Mouse (Mus musculus) hindbrain, embryonic 16.5 days (tissue): Measurements from ENCODE around the gene Sfpq. TPM values are rescaled to one million over a fixed set of nuclear protein-coding genes. Genes with fewer than 3 reads are reported as not detected.
A peak's percentile ranks its signal among the peaks of the same experiment; 100 is the strongest.
"Not testable (repeated sequence)": the region's sequence is repeated elsewhere in the genome, so short reads cannot be mapped to it uniquely, and the experiment has no call there.

Experiments used
- ATAC-seq: fragments of 200-750 bp; cut with Nextera tagmentation; 2 replicates; pipeline ENCODE4 v1.8.0; 2017; ENCODE audit warnings: moderate TSS enrichment, moderate library complexity
- H3K27ac ChIP-seq: fragments of 300-500 bp; sonication (generic); 2 replicates; pipeline ENCODE4 v1.5.1; 2014; ENCODE audit warnings: low read depth, mild to moderate bottlenecking, control low read depth, low read length, moderate library complexity
- H3K27me3 ChIP-seq: fragments of 300-500 bp; sonication (generic); replicated peaks from 2 replicates; pipeline ENCODE4 v1.6.1; 2014; ENCODE audit warnings: low read length; ENCODE audit not compliant: control insufficient read depth, insufficient read depth
- H3K36me3 ChIP-seq: fragments of 300-500 bp; sonication (generic); 2 replicates; pipeline ENCODE4 v1.6.1; 2014; ENCODE audit warnings: mild to moderate bottlenecking, low read length, moderate library complexity, mixed read lengths; ENCODE audit not compliant: control insufficient read depth, insufficient read depth
- H3K4me1 ChIP-seq: fragments of 300-500 bp; sonication (generic); 2 replicates; pipeline ENCODE4 v1.6.1; 2014; ENCODE audit warnings: low read depth, low read length; ENCODE audit not compliant: control insufficient read depth, insufficient read depth
- H3K4me2 ChIP-seq: fragments of 300-500 bp; sonication (generic); 2 replicates; pipeline ENCODE4 v1.6.1; 2014; ENCODE audit warnings: mild to moderate bottlenecking, low read length, control low read depth, moderate library complexity
- H3K4me3 ChIP-seq: fragments of 300-500 bp; sonication (generic); 2 replicates; pipeline ENCODE4 v1.5.1; 2014; ENCODE audit warnings: mild to moderate bottlenecking, low read length, control low read depth, moderate library complexity
- H3K9ac ChIP-seq: fragments of 300-500 bp; sonication (generic); 2 replicates; pipeline ENCODE4 v1.6.1; 2014; ENCODE audit warnings: low read depth, mild to moderate bottlenecking, control low read depth, low read length, moderate library complexity
- H3K9me3 ChIP-seq: fragments of 300-500 bp; sonication (generic); 2 replicates; pipeline ENCODE4 v1.6.1; 2014; ENCODE audit warnings: mild to moderate bottlenecking, low read length, moderate library complexity; ENCODE audit not compliant: control insufficient read depth
- WGBS: fragments of 180-500 bp; shearing (Covaris S2); extraction: QIAGEN DNeasy Blood & Tissue Kit; methylation state at CpG from one replicate; pipeline ENCODE4 v1.1.7; 2014; 5-methylcytosine and 5-hydroxymethylcytosine counted together
- polyA plus RNA-seq: library from polyadenylated mRNA; unstranded; fragments of >200 nt; fragmentation: Nextera tagmentation; extraction: Ambion mirVana; gene quantifications from 2 replicates; pipeline ENCODE4 v1.2.1, GENCODE M21; 2015

Gene Sfpq
- polyA plus RNA-seq, 1 experiment from 2014 or later, result 46.2 TPM

DNA sequence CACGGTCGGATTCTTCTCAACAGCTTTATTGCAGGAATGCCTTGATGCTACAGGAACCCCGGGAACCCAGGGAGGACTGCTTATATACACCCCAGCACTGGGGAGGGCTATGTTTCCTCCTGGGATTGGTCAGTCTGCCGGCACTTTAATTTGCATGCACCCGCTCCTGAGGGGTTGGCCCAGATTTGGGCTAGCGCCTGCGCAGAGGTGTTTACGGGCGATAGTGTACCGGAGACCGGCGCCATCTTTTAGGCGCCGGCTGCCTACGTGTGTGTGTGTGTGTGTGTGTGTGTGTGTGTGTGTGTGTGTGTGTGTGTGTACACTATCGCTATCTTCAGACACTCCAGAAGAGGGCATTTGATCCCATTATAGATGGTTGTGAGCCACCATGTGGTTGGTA, 21.8 kb upstream of the Sfpq start:
- not testable (repeated sequence) for H3K36me3 ChIP-seq, H3K27me3 ChIP-seq, ATAC-seq, H3K4me1 ChIP-seq, H3K4me3 ChIP-seq, H3K9ac ChIP-seq, H3K27ac ChIP-seq, H3K4me2 ChIP-seq, H3K9me3 ChIP-seq
- WGBS, result 95% methylated on average over 14 of the region's 16 CpGs

DNA sequence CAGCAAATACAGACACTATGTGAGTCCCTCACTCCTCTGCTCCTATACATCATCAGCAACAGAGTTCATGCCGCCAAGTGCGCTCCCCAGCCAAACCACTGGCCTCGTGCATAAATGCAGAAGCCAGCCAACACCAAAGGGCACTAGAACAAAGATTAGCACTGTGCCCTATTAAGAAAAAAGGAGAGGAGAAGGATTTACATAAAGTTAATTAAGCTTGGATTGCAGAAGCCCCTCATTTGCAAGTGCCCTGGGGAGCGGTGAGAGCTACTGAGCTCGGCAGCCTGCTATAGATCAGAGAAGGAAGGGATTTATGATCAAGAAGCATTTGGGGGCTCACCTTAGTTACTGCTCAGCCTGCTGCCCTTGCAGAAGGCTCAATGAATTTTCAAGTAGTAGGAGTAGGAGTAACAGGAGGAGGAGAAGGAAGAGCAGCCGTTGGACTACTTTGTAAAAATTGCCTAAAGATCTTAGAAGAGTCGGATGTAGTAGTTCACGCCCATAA, 20.5 kb upstream of the Sfpq start:
- no peak for ATAC-seq

DNA sequence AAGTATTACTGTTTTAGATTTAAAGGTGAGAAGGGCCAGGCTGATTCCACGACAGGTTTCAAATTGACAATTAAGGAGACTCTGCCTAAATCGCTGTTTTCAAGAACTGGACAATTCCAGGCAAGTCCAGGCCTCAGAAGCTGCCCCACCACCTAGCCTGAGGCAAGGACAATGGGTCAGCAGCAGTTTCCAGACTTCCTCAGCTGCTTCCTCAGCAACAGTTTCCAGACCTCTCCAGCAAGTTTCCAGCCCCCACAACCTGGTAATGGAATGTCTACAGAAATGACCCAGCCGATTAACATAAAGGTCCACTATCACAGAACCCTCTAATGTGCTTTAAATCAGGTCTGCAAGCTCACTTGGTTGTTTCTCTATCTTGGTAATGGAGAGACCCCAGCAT, 16.7 kb upstream of the Sfpq start:
- 79% methylated on average over 3 of the region's 3 CpGs for WGBS
- H3K4me1 ChIP-seq, result peaks cover 14% of the 10 kb centered on the region
- no peak overlapping the region; the same call in 1 of the 2 replicates for H3K9ac ChIP-seq
- H3K27ac ChIP-seq, result peak overlapping the region; percentile 29
- H3K36me3 ChIP-seq, result no peaks in the 10 kb centered on the region
- H3K4me2 ChIP-seq, result no peak overlapping the region
- H3K4me3 ChIP-seq, result no peak overlapping the region
- H3K27me3 ChIP-seq, result no peaks in the 10 kb centered on the region
- ATAC-seq, result no peak
- H3K9me3 ChIP-seq, result no peaks in the 10 kb centered on the region

More for the DNA sequence above, 20.5 kb upstream of the Sfpq start:
- Histone ChIP-seq H3K9ac (no peak overlapping the region), H3K4me1 (peaks cover 14% of the 10 kb centered on the region), H3K27me3 (no peaks in the 10 kb centered on the region), H3K4me2 (no peak overlapping the region), H3K4me3 (no peak overlapping the region), H3K36me3 (no peaks in the 10 kb centered on the region), H3K27ac (no peak overlapping the region), H3K9me3 (no peaks in the 10 kb centered on the region)
- WGBS, result 31% methylated on average over 8 of the region's 8 CpGs

- Histone ChIP-seq H3K36me3 (no peaks in the 10 kb centered on the region), H3K4me3 (peak overlapping the region; percentile 35), H3K4me1 (peaks cover 14% of the 10 kb centered on the region), H3K9ac (peak overlapping the region; percentile 55), H3K9me3 (no peaks in the 10 kb centered on the region), H3K4me2 (peak overlapping the region; percentile 56), H3K27me3 (no peaks in the 10 kb centered on the region), H3K27ac (peak overlapping the region; percentile 68)
- WGBS, result 10% methylated on average over 25 of the region's 25 CpGs
- peak; percentile 91 for ATAC-seq
Measured at GRCm38 (mm10) chr4:127005113-127005936, 15.8 kb upstream of the Sfpq start.

DNA sequence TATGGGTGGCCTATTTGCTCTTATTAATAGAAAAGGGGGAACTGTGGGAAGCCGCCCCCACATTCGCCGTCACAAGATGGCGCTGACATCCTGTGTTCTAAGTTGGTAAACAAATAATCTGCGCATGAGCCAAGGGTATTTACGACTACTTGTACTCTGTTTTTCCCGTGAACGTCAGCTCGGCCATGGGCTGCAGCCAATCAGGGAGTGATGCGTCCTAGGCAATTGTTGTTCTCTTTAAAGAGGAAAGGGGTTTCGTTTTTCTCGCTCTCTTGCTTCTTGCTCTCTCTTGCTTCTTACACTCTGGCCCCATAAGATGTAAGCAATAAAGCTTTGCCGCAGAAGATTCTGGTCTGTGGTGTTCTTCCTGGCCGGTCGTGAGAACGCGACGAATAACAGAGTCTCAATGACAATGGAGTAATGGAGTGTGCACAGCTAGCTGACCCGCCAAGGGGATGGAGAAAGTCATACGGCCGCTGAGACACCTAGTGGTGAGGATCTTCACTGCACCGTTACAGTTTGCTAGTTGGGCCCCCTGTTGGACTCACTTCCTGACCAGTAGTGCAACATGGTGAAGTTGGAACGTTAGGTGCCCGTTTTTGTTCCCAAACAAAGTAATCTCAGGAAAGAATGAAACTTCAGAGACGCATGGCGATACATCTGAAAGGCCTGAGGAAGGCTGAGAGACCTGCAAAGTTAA, 5.7 kb upstream of the Sfpq start:
- not testable (repeated sequence) for H3K36me3 ChIP-seq, H3K4me1 ChIP-seq, H3K27ac ChIP-seq, H3K9me3 ChIP-seq, H3K9ac ChIP-seq, H3K27me3 ChIP-seq
- H3K4me3 ChIP-seq, result peak overlapping the region; percentile 26
- peak overlapping the region; percentile 47 for H3K4me2 ChIP-seq
- ATAC-seq, result peak; percentile 96
- 13% methylated on average over 14 of the region's 26 CpGs for WGBS

DNA sequence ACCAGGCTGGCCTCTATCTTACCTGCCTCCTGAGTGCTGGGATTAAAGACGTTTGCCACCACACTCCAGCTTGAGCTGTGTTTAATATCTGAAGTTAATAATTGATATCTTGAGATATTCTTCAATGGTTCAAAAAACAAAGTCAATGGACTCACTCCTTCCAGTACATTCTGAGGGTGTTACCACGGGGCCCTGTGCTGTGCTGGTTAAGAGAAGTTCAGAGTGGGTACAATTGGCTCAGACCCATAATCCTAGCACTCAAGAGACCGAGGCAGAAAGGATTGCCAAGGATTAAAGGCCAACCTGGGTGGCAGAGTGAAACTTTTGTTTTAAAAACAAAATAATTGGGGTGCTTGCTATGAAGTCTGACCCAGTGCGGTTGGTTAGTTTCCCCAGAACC, 4.8 kb upstream of the Sfpq start:
- Histone ChIP-seq H3K9me3 (no peaks in the 10 kb centered on the region), H3K4me2 (no peak overlapping the region), H3K9ac (no peak overlapping the region), H3K36me3 (no peaks in the 10 kb centered on the region), H3K4me1 (peaks cover 7% of the 10 kb centered on the region), H3K27me3 (no peaks in the 10 kb centered on the region), H3K27ac (no peak overlapping the region), H3K4me3 (no peak overlapping the region)
- ATAC-seq, result no peak
- WGBS, result 89% methylated on average over 4 of the region's 4 CpGs

- Histone ChIP-seq H3K27ac (no peak overlapping the region), H3K9ac (no peak overlapping the region)
Measured at GRCm38 (mm10) chr4:127020411-127021150, 543 bp upstream of the Sfpq start.

GRCm38 (mm10) chr4:127021989-127022626, 984 bp downstream of the Sfpq start:
- peaks cover 33% of the 10 kb centered on the region for H3K4me1 ChIP-seq
- H3K9ac ChIP-seq, result peak overlapping the region; percentile 100
- H3K4me3 ChIP-seq, result peak overlapping the region; percentile 99
- H3K27ac ChIP-seq, result peak overlapping the region; percentile 97
- H3K27me3 ChIP-seq, result no peaks in the 10 kb centered on the region
- peak overlapping the region; percentile 97 for H3K4me2 ChIP-seq
- WGBS, result under 1% methylated on average over 47 of the region's 53 CpGs
- H3K9me3 ChIP-seq, result no peaks in the 10 kb centered on the region
- H3K36me3 ChIP-seq, result peaks cover 13% of the 10 kb centered on the region
- peak; percentile 72 for ATAC-seq

More at GRCm38 (mm10) chr4:127020411-127021150, 543 bp upstream of the Sfpq start:
- H3K4me2 ChIP-seq, result peak overlapping the region; percentile 52
- no peak for ATAC-seq
- H3K4me3 ChIP-seq, result peak overlapping the region; percentile 31
- WGBS, result 13% methylated on average over 13 of the region's 13 CpGs
- H3K27me3 ChIP-seq, result no peaks in the 10 kb centered on the region
- peaks cover 27% of the 10 kb centered on the region for H3K4me1 ChIP-seq
- 0 out of 2 replicates have a peak, but pooled peaks cover 2% of the 10 kb centered on the region for H3K36me3 ChIP-seq
- H3K9me3 ChIP-seq, result no peaks in the 10 kb centered on the region
